Mouse (Mus musculus) heart, embryonic 16.5 days (tissue): ENCODE data around the gene Ambra1. TPM values are rescaled to one million over a fixed set of nuclear protein-coding genes. Genes with fewer than 3 reads are reported as not detected.
"Not testable (repeated sequence)": the region's sequence is repeated elsewhere in the genome, so short reads cannot be mapped to it uniquely, and the experiment has no call there.

Source experiments
- ATAC-seq: fragments of 200-750 bp; cut with Nextera tagmentation; replicated peaks from 2 replicates; pipeline ENCODE4 v1.8.0; 2017; ENCODE audit warnings: moderate number of reproducible peaks; ENCODE audit not compliant: insufficient read depth, low FRiP score; ENCODE audit errors: extremely low read depth
- H3K27ac ChIP-seq: fragments of 300-500 bp; sonication (generic); 2 replicates; pipeline ENCODE4 v1.5.1; 2014; ENCODE audit warnings: mild to moderate bottlenecking, low read length, control low read depth, moderate library complexity
- H3K27me3 ChIP-seq: fragments of 300-500 bp; sonication (generic); 2 replicates; pipeline ENCODE4 v1.6.1; 2014; ENCODE audit warnings: low read length, mixed read lengths; ENCODE audit not compliant: control insufficient read depth, insufficient read depth
- H3K36me3 ChIP-seq: fragments of 300-500 bp; sonication (generic); 2 replicates; pipeline ENCODE4 v1.6.1; 2014; ENCODE audit not compliant: control insufficient read depth, insufficient read depth
- H3K4me1 ChIP-seq: fragments of 300-500 bp; sonication (generic); 2 replicates; pipeline ENCODE4 v1.6.1; 2014; ENCODE audit warnings: low read length, mixed read lengths; ENCODE audit not compliant: control insufficient read depth, insufficient read depth
- H3K4me2 ChIP-seq: fragments of 300-500 bp; sonication (generic); 2 replicates; pipeline ENCODE4 v1.6.1; 2014; ENCODE audit warnings: low read depth, mild to moderate bottlenecking, control low read depth, low read length
- H3K4me3 ChIP-seq: fragments of 300-500 bp; sonication (generic); 2 replicates; pipeline ENCODE4 v1.5.1; 2014; ENCODE audit warnings: mild to moderate bottlenecking, control low read depth, low read length
- H3K9ac ChIP-seq: fragments of 300-500 bp; sonication (generic); 2 replicates; pipeline ENCODE4 v1.6.1; 2014; ENCODE audit warnings: low read length, control low read depth
- H3K9me3 ChIP-seq: fragments of 300-500 bp; sonication (generic); replicated peaks from 2 replicates; pipeline ENCODE4 v1.6.1; 2016; ENCODE audit warnings: low read length; ENCODE audit not compliant: control insufficient read depth
- WGBS: fragments of 180-500 bp; shearing (Covaris S2); extraction: QIAGEN DNeasy Blood & Tissue Kit; methylation state at CpG from one replicate; pipeline ENCODE4 v1.1.7; 2014; 5-methylcytosine and 5-hydroxymethylcytosine counted together
- polyA plus RNA-seq: library from polyadenylated mRNA; unstranded; fragments of >200 nt; fragmentation: Nextera tagmentation; extraction: Ambion mirVana; gene quantifications from 2 replicates; pipeline ENCODE4 v1.2.1, GENCODE M21; 2015

Ambra1 gene
- polyA plus RNA-seq, 1 experiment from 2014 or later, result 11.3 TPM

GRCm38 (mm10) chr2:91724716-91725115 is 5.2 kb upstream of the Ambra1 start:
- WGBS, result 44% methylated on average over 2 of the region's 2 CpGs
- no peak for ATAC-seq

DNA sequence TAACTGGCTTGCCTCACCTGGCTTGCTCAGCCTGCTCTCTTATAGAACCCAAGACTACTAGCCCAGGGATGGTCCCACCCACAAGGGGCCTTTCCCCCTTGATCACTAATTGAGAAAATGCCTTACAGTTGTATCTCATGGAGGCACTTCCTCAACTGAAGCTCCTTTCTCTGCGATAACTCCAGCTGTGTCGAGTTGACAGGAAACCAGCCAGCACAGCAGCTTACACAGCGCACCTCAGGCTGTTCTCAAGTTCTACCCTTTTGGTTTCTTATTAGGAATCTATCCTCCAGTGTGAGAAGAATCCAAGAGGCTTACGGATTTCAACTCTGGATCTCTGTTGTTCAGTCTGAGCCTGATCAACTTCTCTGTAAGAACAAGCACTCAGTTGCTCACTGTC is 4.5 kb upstream of the Ambra1 start:
- H3K27ac ChIP-seq, H3K27me3 ChIP-seq, H3K4me2 ChIP-seq, H3K9me3 ChIP-seq, H3K9ac ChIP-seq, ATAC-seq, H3K36me3 ChIP-seq, H3K4me3 ChIP-seq, H3K4me1 ChIP-seq: not testable (repeated sequence)
- WGBS, result 42% methylated on average over 4 of the region's 4 CpGs

More at GRCm38 (mm10) chr2:91724716-91725115, 5.2 kb upstream of the Ambra1 start:
- Histone ChIP-seq H3K4me1 (no peaks in the 10 kb centered on the region), H3K27ac (no peak overlapping the region; the same call in 1 of the 2 replicates), H3K9me3 (no peaks in the 10 kb centered on the region), H3K27me3 (no peaks in the 10 kb centered on the region), H3K4me3 (no peak overlapping the region), H3K36me3 (no peaks in the 10 kb centered on the region), H3K9ac (no peak overlapping the region), H3K4me2 (no peak overlapping the region)

GRCm38 (mm10) chr2:91727011-91727410 is 2.9 kb upstream of the Ambra1 start:
- Histone ChIP-seq H3K9me3 (no peaks in the 10 kb centered on the region), H3K27ac (no peak overlapping the region), H3K9ac (no peak overlapping the region), H3K4me1 (0 out of 2 replicates have a peak, but pooled peaks cover 3% of the 10 kb centered on the region), H3K4me3 (no peak overlapping the region), H3K4me2 (no peak overlapping the region), H3K27me3 (no peaks in the 10 kb centered on the region), H3K36me3 (no peaks in the 10 kb centered on the region)
- WGBS, result 86% methylated on average over 3 of the region's 3 CpGs
- ATAC-seq, result no peak

GRCm38 (mm10) chr2:91729571-91729970 is 363 bp upstream of the Ambra1 start:
- WGBS, result 25% methylated on average over 4 of the region's 4 CpGs
- Histone ChIP-seq H3K9ac (peak overlapping the region; percentile 97), H3K27me3 (no peaks in the 10 kb centered on the region), H3K4me1 (0 out of 2 replicates have a peak, but pooled peaks cover 3% of the 10 kb centered on the region), H3K27ac (peak overlapping the region; percentile 88; the same call in 1 of the 2 replicates), H3K4me2 (peak overlapping the region; percentile 57), H3K36me3 (no peaks in the 10 kb centered on the region), H3K4me3 (peak overlapping the region; percentile 99), H3K9me3 (no peaks in the 10 kb centered on the region)
- ATAC-seq, result no peak

DNA sequence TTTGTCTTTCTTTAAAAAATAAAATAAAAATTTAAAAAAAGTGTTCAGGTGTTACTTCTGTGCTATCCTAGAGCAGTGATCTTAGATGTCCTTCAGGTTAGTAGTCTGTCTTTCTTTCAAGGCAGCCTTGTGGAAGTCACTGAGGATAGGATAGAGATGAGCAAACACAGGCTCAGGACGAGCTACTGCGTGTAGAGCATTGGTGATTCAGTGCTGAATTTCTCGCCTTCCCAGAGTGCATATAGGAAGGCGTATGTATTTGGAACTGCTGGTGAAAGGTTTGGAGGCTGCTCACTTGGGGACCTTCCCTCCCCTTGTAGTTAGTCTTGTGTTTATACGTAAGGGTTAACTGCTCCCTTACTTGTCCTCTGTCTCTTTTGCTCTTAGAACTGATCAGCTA is 5.3 kb downstream of the Ambra1 start:
- Histone ChIP-seq H3K27ac (no peak overlapping the region), H3K4me3 (no peak overlapping the region), H3K4me2 (no peak overlapping the region), H3K36me3 (no peaks in the 10 kb centered on the region), H3K27me3 (no peaks in the 10 kb centered on the region), H3K9ac (no peak overlapping the region), H3K4me1 (0 out of 2 replicates have a peak, but pooled peaks cover 3% of the 10 kb centered on the region), H3K9me3 (no peaks in the 10 kb centered on the region)
- ATAC-seq, result no peak
- 86% methylated on average over 5 of the region's 5 CpGs for WGBS

- H3K9me3 ChIP-seq, result no peaks in the 10 kb centered on the region
- H3K27me3 ChIP-seq, result no peaks in the 10 kb centered on the region
- H3K4me3 ChIP-seq, result no peak overlapping the region
- WGBS, result 93% methylated on average over 1 of the region's 1 CpGs
- ATAC-seq, result no peak
- H3K9ac ChIP-seq, result no peak overlapping the region
- H3K4me2 ChIP-seq, result no peak overlapping the region
- H3K36me3 ChIP-seq, result no peaks in the 10 kb centered on the region
- H3K4me1 ChIP-seq, result no peaks in the 10 kb centered on the region
- H3K27ac ChIP-seq, result no peak overlapping the region
Observed at GRCm38 (mm10) chr2:91739586-91739985, 9.7 kb downstream of the Ambra1 start.

DNA sequence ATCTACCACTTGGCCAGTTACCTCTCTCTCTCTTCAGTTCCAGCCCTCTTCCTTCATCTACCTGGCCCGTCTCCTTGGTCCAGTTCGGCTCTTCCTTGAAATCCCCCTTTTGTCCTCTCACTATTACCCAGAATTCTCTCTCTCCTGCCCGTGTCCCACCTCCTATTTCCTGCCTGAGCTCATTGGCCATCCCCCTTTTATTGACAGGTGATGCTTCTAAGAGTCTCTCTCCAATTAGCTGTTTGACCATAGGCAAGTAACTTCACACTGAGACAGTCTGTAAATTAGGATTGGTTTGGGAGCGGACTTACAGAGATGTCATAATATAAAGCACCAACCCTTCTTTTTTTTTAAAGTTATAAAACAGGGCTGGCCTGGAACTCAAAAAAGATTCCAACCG is 14.8 kb downstream of the Ambra1 start:
- Histone ChIP-seq H3K36me3 (no peaks in the 10 kb centered on the region), H3K27me3 (no peaks in the 10 kb centered on the region), H3K9me3 (no peaks in the 10 kb centered on the region), H3K4me2 (no peak overlapping the region), H3K27ac (no peak overlapping the region), H3K4me1 (no peaks in the 10 kb centered on the region), H3K4me3 (no peak overlapping the region), H3K9ac (no peak overlapping the region)
- WGBS, result 87% methylated on average over 5 of the region's 5 CpGs
- no peak for ATAC-seq

DNA sequence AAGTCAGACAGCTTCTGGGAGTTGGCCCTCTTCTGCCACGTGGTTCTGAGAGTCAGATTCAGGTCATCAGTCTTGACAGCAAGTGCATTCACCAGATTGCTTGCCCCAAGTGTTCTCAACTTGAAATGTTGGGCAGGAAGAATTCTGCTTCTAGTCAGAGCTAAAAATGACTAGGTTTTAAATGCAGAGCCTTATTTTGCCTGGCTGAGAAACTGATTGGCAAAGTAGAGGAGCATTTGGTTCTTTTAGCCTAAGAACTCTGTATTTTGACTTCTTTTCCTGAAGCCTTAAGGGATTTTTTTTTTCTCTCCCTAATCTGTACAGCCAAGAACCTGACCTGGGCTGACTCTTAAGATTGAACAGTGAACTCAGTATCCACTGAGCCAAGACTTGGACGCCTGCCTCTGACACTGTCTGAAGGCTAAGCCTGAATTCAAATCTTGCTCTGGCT is 19.9 kb downstream of the Ambra1 start:
- peaks cover 8% of the 10 kb centered on the region for H3K4me1 ChIP-seq
- H3K4me3 ChIP-seq, result no peak overlapping the region
- peak overlapping the region; percentile 0; the same call in 1 of the 2 replicates for H3K27ac ChIP-seq
- no peaks in the 10 kb centered on the region for H3K36me3 ChIP-seq
- ATAC-seq, result no peak
- H3K9me3 ChIP-seq, result no peaks in the 10 kb centered on the region
- H3K27me3 ChIP-seq, result no peaks in the 10 kb centered on the region
- H3K4me2 ChIP-seq, result no peak overlapping the region
- no peak overlapping the region for H3K9ac ChIP-seq
- 39% methylated on average over 2 of the region's 2 CpGs for WGBS

DNA sequence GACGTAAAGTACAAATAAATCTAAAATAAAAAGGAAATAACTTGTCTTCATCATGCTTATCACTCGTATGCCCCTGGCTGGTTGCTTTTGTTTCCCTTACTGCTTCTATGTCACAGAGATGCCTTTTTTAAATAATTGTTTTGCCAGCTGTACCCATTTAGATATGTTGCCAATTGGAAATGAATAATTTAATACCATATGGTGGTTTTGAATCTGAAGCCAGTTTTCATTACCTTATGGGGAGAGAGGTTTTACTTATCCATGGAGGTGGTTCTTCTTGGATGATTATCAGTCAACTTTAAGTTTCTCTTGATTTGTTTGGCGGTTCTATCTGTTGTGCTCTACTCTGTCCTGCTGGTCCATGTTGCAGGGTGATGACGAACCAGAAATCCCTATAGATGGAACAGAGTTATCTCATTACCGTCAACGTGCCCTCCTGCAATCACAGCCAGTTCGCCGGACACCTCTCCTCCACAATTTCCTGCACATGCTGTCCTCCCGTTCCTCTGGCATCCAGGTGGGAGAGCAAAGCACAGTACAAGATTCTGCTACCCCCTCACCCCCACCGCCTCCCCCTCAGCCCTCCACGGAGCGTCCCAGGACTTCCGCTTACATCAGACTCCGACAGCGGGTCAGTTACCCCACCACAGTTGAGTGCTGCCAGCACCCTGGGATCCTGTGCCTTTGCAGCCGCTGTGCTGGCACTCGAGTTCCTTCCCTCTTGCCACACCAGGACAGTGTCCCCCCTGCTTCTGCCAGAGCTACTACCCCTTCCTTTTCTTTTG is 42.2 kb downstream of the Ambra1 start:
- Histone ChIP-seq H3K4me3 (no peak overlapping the region), H3K9ac (no peak overlapping the region), H3K27me3 (no peaks in the 10 kb centered on the region), H3K27ac (no peak overlapping the region), H3K36me3 (peaks cover 26% of the 10 kb centered on the region), H3K9me3 (no peaks in the 10 kb centered on the region), H3K4me2 (no peak overlapping the region), H3K4me1 (peaks cover 4% of the 10 kb centered on the region)
- no peak for ATAC-seq
- WGBS, result 83% methylated on average over 17 of the region's 17 CpGs
